ENCODE assay signal across 11 mouse cellular contexts in genomic region chr1:73153438-73154097, GRCm38 (mm10).
DNase-seq lines count a peak whose midpoint lies in the region; ATAC-seq lines count a peak whose summit lies in the region.
"Had no signal": no experiment of that assay in that cellular context is flagged by ENCODE, and none has a peak within 500 bp of the region (broad histone marks: within the 10 kb centered on the region; RNA-seq: fewer than 3 reads in every experiment).

No protein-coding gene starts in this region.

- H3K27ac ChIP-seq in kidney, embryonic 16.5 days (ENCODE audit: low read length) = peak overlapping the region; percentile 59
- H3K27ac ChIP-seq: stomach, embryonic 15.5 days had no signal

- H3K27me3 ChIP-seq in kidney, embryonic 16.5 days (ENCODE audit: insufficient read depth, low read length) = no peaks in the 10 kb centered on the region
- H3K27me3 ChIP-seq: stomach, embryonic 15.5 days had no signal

- H3K9ac ChIP-seq in kidney, embryonic 16.5 days (replicated peaks; ENCODE audit: low read length) = no peak overlapping the region
- H3K9ac ChIP-seq: stomach, embryonic 15.5 days had no signal

- intact Hi-C loops in gastrocnemius, postnatal 36 days (cut with DNase I) = loop anchor here (5.0 kb wide), 1 partner anchor 76 kb away; no protein-coding TSS in a partner anchor

- H3K4me2 ChIP-seq in kidney, embryonic 16.5 days (replicated peaks; ENCODE audit: low read depth, low read length) = no peak overlapping the region
- H3K4me2 ChIP-seq: liver, embryonic 11.5 days; stomach, embryonic 15.5 days had no signal

- 30% methylated on average over 9 of the region's 9 CpGs for WGBS in kidney, embryonic 16.5 days

- H3K4me1 ChIP-seq in kidney, embryonic 16.5 days (ENCODE audit: insufficient read depth, low read length) = peaks cover 13% of the 10 kb centered on the region
- H3K4me1 ChIP-seq: stomach, embryonic 15.5 days had no signal

- ATAC-seq in kidney, embryonic 16.5 days (ENCODE audit: low FRiP score, low TSS enrichment) = peak; percentile 57

- peak; percentile 33 for DNase-seq in gastrocnemius, postnatal 10 days
- no peak for DNase-seq in gastrocnemius, adult 18-20 months (ENCODE audit: low spot score)
- DNase-seq in gastrocnemius, postnatal 36 days = peak; percentile 11 to 16
- DNase-seq in lung, postnatal 10 days = peak; percentile 73
- DNase-seq in spleen, postnatal 10 days (ENCODE audit: low spot score in 2 of 2) = no peak
- no peak for DNase-seq in layer of hippocampus, adult 9-11 months
- no peak for DNase-seq in right cerebral cortex, postnatal 25 days
- DNase-seq: B cell, adult 2 months had no signal

- H3K4me3 ChIP-seq in kidney, embryonic 16.5 days (ENCODE audit: low read length) = no peak overlapping the region
- H3K4me3 ChIP-seq: stomach, embryonic 15.5 days had no signal

- no peaks in the 10 kb centered on the region for H3K36me3 ChIP-seq in kidney, embryonic 16.5 days (ENCODE audit: insufficient read depth, low read length)
- H3K36me3 ChIP-seq: stomach, embryonic 15.5 days had no signal

- H3K9me3 ChIP-seq in kidney, embryonic 16.5 days (ENCODE audit: low read length) = no peaks in the 10 kb centered on the region
- H3K9me3 ChIP-seq: stomach, embryonic 15.5 days had no signal

Comparison
In these comparisons a context has a peak if more than half of its experiments do, and no peak if none do; other contexts are left out.
1. DNase-seq: peak in gastrocnemius, postnatal 10 days (single experiment), gastrocnemius, postnatal 36 days (2 of 2) and lung, postnatal 10 days (single experiment); none in gastrocnemius, adult 18-20 months (single experiment), spleen, postnatal 10 days (0 of 2), layer of hippocampus, adult 9-11 months (single experiment) and right cerebral cortex, postnatal 25 days (single experiment).